Mouse (Mus musculus) sigmoid colon, adult 10 weeks (tissue): ENCODE measurements around the gene Sri. TPM values are rescaled to one million over a fixed set of nuclear protein-coding genes. Genes with fewer than 3 reads are reported as not detected.

ENCODE experiments used
- polyA plus RNA-seq: library from polyadenylated mRNA; stranded (reverse); fragments of 350-450 nt; fragmentation: Illumina TruSeq; extraction: RNeasy Lipid Tissue Mini Kit (QIAGEN cat#74804); gene quantifications from one replicate; pipeline ENCODE4 v1.2.3, GENCODE M21; 2014; ENCODE audit warnings: low read depth, low replicate concordance

Sri gene
- polyA plus RNA-seq = 433 TPM

GRCm38 (mm10) chr5:8045855-8046254 is at the start of gene Sri:
Sri (plus strand) TSS chr5:8046078.

Other genes starting within 250 kb of the Sri start
- gene Steap4, start 85.6 kb upstream of the Sri start, polyA plus RNA-seq = 10.6 TPM